Mouse (Mus musculus) MEL (cell line): Measurements from ENCODE around the gene Tspan9. TPM values are rescaled to one million over a fixed set of nuclear protein-coding genes. Genes with fewer than 3 reads are reported as not detected.

Experiments
- DNase-seq: peaks from one replicate; pipeline ENCODE4 v3.0.0; 2011; ENCODE audit warnings: low read depth, low spot score
- H3K27ac ChIP-seq: 2 replicates; pipeline ENCODE4 v1.5.1; 2012; ENCODE audit warnings: low read depth, mild to moderate bottlenecking, control low read depth, low read length, moderate library complexity; ENCODE audit not compliant: control insufficient read depth
- H3K27me3 ChIP-seq, 2 experiments: fragments of 150-350 bp in 1 of 2; sonication (generic) in 1 of 2; 2 replicates each; pipeline ENCODE4 v1.6.1; 2012; ENCODE audit warnings: low read length in 2 of 2, mild to moderate bottlenecking in 2 of 2, improper control_type of control experiment in 1 of 2, moderate library complexity in 1 of 2; ENCODE audit not compliant: insufficient read depth in 2 of 2, control insufficient read depth in 1 of 2
- H3K36me3 ChIP-seq, 2 experiments: 2 replicates each; pipeline ENCODE4 v1.6.1; 2012 to 2014; ENCODE audit warnings: low read length in 2 of 2, improper control_type of control experiment in 1 of 2, inconsistent platforms in 1 of 2, mild to moderate bottlenecking in 1 of 2; ENCODE audit not compliant: insufficient read depth in 2 of 2, control insufficient read depth in 1 of 2
- H3K4me1 ChIP-seq, 2 experiments: fragments of 150-350 bp in 1 of 2; sonication (generic) in 1 of 2; 2 replicates each; pipeline ENCODE4 v1.6.1; 2012; ENCODE audit warnings: low read length in 2 of 2, improper control_type of control experiment in 1 of 2, mild to moderate bottlenecking in 1 of 2; ENCODE audit not compliant: insufficient read depth in 2 of 2, control insufficient read depth in 1 of 2
- H3K4me3 ChIP-seq, 2 experiments: fragments of 150-350 bp in 1 of 2; sonication (generic) in 1 of 2; 2 replicates each; pipeline ENCODE4 v1.5.1; 2012; ENCODE audit warnings: low read depth in 2 of 2, low read length in 2 of 2, mild to moderate bottlenecking in 2 of 2, moderate library complexity in 2 of 2, control low read depth in 1 of 2, improper control_type of control experiment in 1 of 2; ENCODE audit not compliant: control insufficient read depth in 1 of 2, insufficient read depth in 1 of 2
- H3K79me2 ChIP-seq: 2 replicates; pipeline ENCODE4 v1.6.1; 2012; ENCODE audit warnings: mild to moderate bottlenecking, low read length, moderate library complexity; ENCODE audit not compliant: control insufficient read depth, poor library complexity, insufficient read depth
- H3K9ac ChIP-seq: 2 replicates; pipeline ENCODE4 v1.6.1; 2012; ENCODE audit warnings: low read depth, mild to moderate bottlenecking, control low read depth, low read length, moderate library complexity; ENCODE audit not compliant: control insufficient read depth, poor library complexity, severe bottlenecking
- H3K9me3 ChIP-seq: fragments of 150-350 bp; sonication (generic); replicated peaks from 2 replicates; pipeline ENCODE4 v1.6.1; 2012; ENCODE audit warnings: mild to moderate bottlenecking, low read length, improper control_type of control experiment, moderate library complexity; ENCODE audit not compliant: insufficient read depth
- CTCF ChIP-seq, 3 experiments: IDR thresholded peaks in 2 of 3; conservative IDR thresholded peaks in 1 of 3; 2 replicates each; pipeline ENCODE4 v1.5.1; 2011 to 2012; ENCODE audit warnings: low read length in 3 of 3, low read depth in 2 of 3, mild to moderate bottlenecking in 2 of 3, improper control_type of control experiment in 1 of 3, inconsistent platforms in 1 of 3, mixed read lengths in 1 of 3, moderate library complexity in 1 of 3; ENCODE audit not compliant: control insufficient read depth in 1 of 3, insufficient read depth in 1 of 3, poor library complexity in 1 of 3, severe bottlenecking in 1 of 3
- E2F4 ChIP-seq: IDR thresholded peaks from 2 replicates; pipeline ENCODE4 v1.6.1; 2011; ENCODE audit warnings: low read depth, low read length, improper control_type of control experiment, borderline replicate concordance
- EP300 ChIP-seq, 2 experiments: IDR thresholded peaks; 2 replicates each; pipeline ENCODE4 v1.6.1; 2011; ENCODE audit warnings: improper control_type of control experiment in 2 of 2, low read length in 2 of 2, low read depth in 1 of 2, mild to moderate bottlenecking in 1 of 2
- GATA1 ChIP-seq: IDR thresholded peaks from 2 replicates; pipeline ENCODE4 v1.6.1; 2011; ENCODE audit warnings: low read depth, low read length, improper control_type of control experiment
- HCFC1 ChIP-seq: IDR thresholded peaks from 2 replicates; pipeline ENCODE4 v1.6.1; 2012; ENCODE audit warnings: low read depth, mild to moderate bottlenecking, inconsistent platforms, low read length, improper control_type of control experiment, moderate library complexity
- JUND ChIP-seq: IDR thresholded peaks from 2 replicates; pipeline ENCODE4 v1.6.1; 2011; ENCODE audit warnings: low read depth, mild to moderate bottlenecking, improper control_type of control experiment, low read length
- KAT2A ChIP-seq: conservative IDR thresholded peaks from 2 replicates; pipeline ENCODE4 v1.6.1; 2012; ENCODE audit warnings: low read depth, low read length, improper control_type of control experiment, inconsistent platforms
- MAX ChIP-seq: IDR thresholded peaks from 2 replicates; pipeline ENCODE4 v1.6.1; 2011; ENCODE audit warnings: low read length, improper control_type of control experiment
- MAZ ChIP-seq: IDR thresholded peaks from 2 replicates; pipeline ENCODE4 v1.6.1; 2012; ENCODE audit warnings: low read depth, mild to moderate bottlenecking, inconsistent platforms, low read length, improper control_type of control experiment
- MEF2A ChIP-seq: IDR thresholded peaks from 2 replicates; pipeline ENCODE4 v1.6.1; 2014; ENCODE audit warnings: low read depth, mild to moderate bottlenecking, inconsistent platforms, low read length, improper control_type of control experiment; ENCODE audit not compliant: poor library complexity, insufficient replicate concordance, severe bottlenecking; ENCODE audit errors: extremely low read depth
- MXI1 ChIP-seq: IDR thresholded peaks from 2 replicates; pipeline ENCODE4 v1.6.1; 2011; ENCODE audit warnings: mild to moderate bottlenecking, low read depth, low read length, improper control_type of control experiment
- MYB ChIP-seq: IDR thresholded peaks from 2 replicates; pipeline ENCODE4 v1.6.1; 2011; ENCODE audit warnings: mild to moderate bottlenecking, low read depth, low read length, improper control_type of control experiment
- NELFE ChIP-seq: IDR thresholded peaks from 2 replicates; pipeline ENCODE4 v1.6.1; 2011; ENCODE audit warnings: low read depth, low read length, improper control_type of control experiment
- POLR2A ChIP-seq, 2 experiments: IDR thresholded peaks; 2 replicates each; pipeline ENCODE4 v1.6.1; 2011 to 2012; ENCODE audit warnings: low read length in 2 of 2, mild to moderate bottlenecking in 2 of 2, control low read depth in 1 of 2, improper control_type of control experiment in 1 of 2, low read depth in 1 of 2, moderate library complexity in 1 of 2; ENCODE audit not compliant: control insufficient read depth in 1 of 2, insufficient read depth in 1 of 2, poor library complexity in 1 of 2
- POLR2AphosphoS5 ChIP-seq: IDR thresholded peaks from 2 replicates; pipeline ENCODE4 v1.6.1; 2012; ENCODE audit warnings: low read depth, borderline replicate concordance, mild to moderate bottlenecking, inconsistent platforms, low read length, moderate library complexity, mixed read lengths
- RAD21 ChIP-seq: IDR thresholded peaks from 2 replicates; pipeline ENCODE4 v1.6.1; 2011; ENCODE audit warnings: mild to moderate bottlenecking, low read depth, low read length, improper control_type of control experiment
- RCOR1 ChIP-seq: IDR thresholded peaks from 2 replicates; pipeline ENCODE4 v1.6.1; 2012; ENCODE audit warnings: low read depth, mild to moderate bottlenecking, inconsistent platforms, low read length, improper control_type of control experiment
- SIN3A ChIP-seq: IDR thresholded peaks from 2 replicates; pipeline ENCODE4 v1.6.1; 2012; ENCODE audit warnings: low read length, improper control_type of control experiment, inconsistent platforms
- TAL1 ChIP-seq: IDR thresholded peaks from 2 replicates; pipeline ENCODE4 v1.6.1; 2012; ENCODE audit warnings: mild to moderate bottlenecking, inconsistent platforms, low read length, moderate library complexity, mixed read lengths
- USF2 ChIP-seq, 2 experiments: IDR thresholded peaks; 2 replicates each; pipeline ENCODE4 v1.6.1; 2011 to 2012; ENCODE audit warnings: improper control_type of control experiment in 2 of 2, low read length in 2 of 2, borderline replicate concordance in 1 of 2, inconsistent platforms in 1 of 2, low read depth in 1 of 2, mild to moderate bottlenecking in 1 of 2; ENCODE audit not compliant: insufficient read depth in 1 of 2
- ZC3H11A ChIP-seq: IDR thresholded peaks from 2 replicates; pipeline ENCODE4 v1.6.1; 2012; ENCODE audit warnings: low read depth, mild to moderate bottlenecking, inconsistent platforms, low read length, improper control_type of control experiment
- ZMIZ1 ChIP-seq: IDR thresholded peaks from 2 replicates; pipeline ENCODE4 v1.6.1; 2012; ENCODE audit warnings: low read depth, mild to moderate bottlenecking, inconsistent platforms, low read length, improper control_type of control experiment, moderate library complexity
- ZNF384 ChIP-seq: IDR thresholded peaks from 2 replicates; pipeline ENCODE4 v1.6.1; 2012; ENCODE audit warnings: low read depth, mild to moderate bottlenecking, inconsistent platforms, low read length, improper control_type of control experiment
- polyA plus RNA-seq, 2 experiments: library from polyadenylated mRNA; stranded (reverse) in 1 of 2; unstranded in 1 of 2; fragments of >175 nt in 1 of 2; fragments of >200 nt in 1 of 2; gene quantifications; 2 replicates each; pipeline versions ENCODE4 v1.2.1 to v1.2.4; 2012; ENCODE audit warnings: low replicate concordance in 2 of 2, low read depth in 1 of 2; ENCODE audit not compliant: insufficient read length in 2 of 2, insufficient read depth in 1 of 2, missing spikeins in 1 of 2
- total RNA-seq: library from RNA; depleted of rRNA; stranded (reverse); fragments of 300-350 nt; gene quantifications from 2 replicates; pipeline ENCODE4 v1.2.3, GENCODE M21; 2012

Tspan9 gene
- total and polyA plus RNA-seq, 3 experiments: 0.08 to 3.4 TPM; not detected in 1

DNA sequence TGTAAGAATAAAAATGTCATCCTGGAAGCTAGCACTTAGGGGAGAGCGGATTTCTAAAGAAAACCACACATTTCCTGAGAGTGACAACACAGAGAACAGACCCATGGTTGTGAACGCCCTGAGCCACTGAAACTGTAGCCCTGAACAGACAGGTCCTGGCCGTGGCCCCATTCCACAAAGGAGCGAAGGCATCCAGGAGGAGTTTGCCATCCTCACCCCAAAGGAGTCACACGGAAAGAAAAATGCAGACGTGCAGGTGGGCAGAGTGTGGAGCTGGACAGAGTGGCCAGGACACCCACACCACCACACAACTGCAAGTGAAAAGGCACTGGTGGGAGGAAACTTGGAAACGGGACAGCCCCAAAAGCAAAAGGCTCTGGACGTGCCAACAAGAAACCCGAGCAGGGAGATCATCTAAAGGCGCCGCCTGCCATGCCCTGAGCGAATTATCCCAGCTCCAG, 136.1 kb downstream of the Tspan9 start:
- no peaks in the 10 kb centered on the region for H3K4me1 ChIP-seq
- H3K9me3 ChIP-seq: no peaks in the 10 kb centered on the region
- no peak overlapping the region for H3K4me3 ChIP-seq
- H3K27me3 ChIP-seq: no peaks in the 10 kb centered on the region
- TF ChIP-seq POLR2A (IDR thresholded peaks at IDR 0.05; ENCODE audit: control insufficient read depth in 1 of 2, insufficient read depth in 1 of 2, low read depth in 1 of 2, low read length in 2 of 2, poor library complexity in 1 of 2) (no peak), ZC3H11A (no peak), MAX (no peak), JUND (no peak), USF2 (IDR thresholded peaks at IDR 0.05; ENCODE audit: borderline replicate concordance in 1 of 2, insufficient read depth in 1 of 2, low read depth in 1 of 2, low read length in 2 of 2) (no peak), MYB (no peak), HCFC1 (no peak), KAT2A (no peak), CTCF (IDR thresholded peaks at IDR 0.05 in 2 of 3, conservative IDR thresholded peaks at IDR 0.05 in 1 of 3; ENCODE audit: control insufficient read depth in 1 of 3, insufficient read depth in 1 of 3, low read depth in 2 of 3, low read length in 3 of 3, poor library complexity in 1 of 3, severe bottlenecking in 1 of 3) (no peak), NELFE (no peak), E2F4 (no peak), RCOR1 (no peak), MXI1 (no peak), RAD21 (no peak), ZNF384 (no peak), GATA1 (no peak), EP300 (IDR thresholded peaks at IDR 0.05; ENCODE audit: low read depth in 1 of 2, low read length in 2 of 2) (no peak)
- no peak for DNase-seq
- no peaks in the 10 kb centered on the region for H3K36me3 ChIP-seq
- no peaks in the 10 kb centered on the region for H3K79me2 ChIP-seq
- no peak overlapping the region for H3K9ac ChIP-seq
- H3K27ac ChIP-seq: no peak overlapping the region

DNA sequence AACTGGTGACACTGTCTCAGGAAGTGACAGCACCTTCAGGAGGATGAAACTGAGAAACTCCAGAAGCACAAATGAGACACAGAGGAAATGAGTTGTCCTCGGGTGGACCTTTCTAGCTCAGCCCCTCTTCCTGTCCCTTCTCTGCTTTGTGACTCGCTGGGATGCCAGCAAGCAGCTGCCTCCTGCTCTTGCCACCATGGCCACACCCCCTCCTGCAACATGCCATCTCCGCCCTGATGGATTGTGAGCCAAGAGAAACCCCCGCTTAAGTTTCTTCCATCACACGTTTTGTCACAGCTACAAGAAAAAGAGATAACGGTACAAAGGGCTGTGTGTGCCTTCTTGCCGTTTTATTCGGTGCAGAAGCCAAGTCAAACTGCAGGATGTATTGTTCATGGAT, 137.2 kb downstream of the Tspan9 start:
- H3K4me1 ChIP-seq: no peaks in the 10 kb centered on the region
- H3K4me3 ChIP-seq: no peak overlapping the region
- no peaks in the 10 kb centered on the region for H3K36me3 ChIP-seq
- no peak for TF ChIP-seq MAZ
- TF ChIP-seq SIN3A: no peak
- TF ChIP-seq HCFC1: no peak
- TF ChIP-seq MYB: no peak
- TF ChIP-seq MEF2A: no peak
- TF ChIP-seq ZMIZ1: no peak
- TF ChIP-seq RCOR1: no peak
- no peak for TF ChIP-seq POLR2AphosphoS5
- no peak for TF ChIP-seq TAL1
- H3K79me2 ChIP-seq: no peaks in the 10 kb centered on the region
- no peak for DNase-seq
- no peaks in the 10 kb centered on the region for H3K9me3 ChIP-seq
- no peak overlapping the region for H3K9ac ChIP-seq
- no peaks in the 10 kb centered on the region for H3K27me3 ChIP-seq
- H3K27ac ChIP-seq: no peak overlapping the region
